Mouse (Mus musculus): ENCODE data around the gene P2rx7. TPM values are rescaled to one million over a fixed set of nuclear protein-coding genes. Genes with fewer than 3 reads are reported as not detected.
"Not testable (repeated sequence)": the region's sequence is repeated elsewhere in the genome, so short reads cannot be mapped to it uniquely, and the experiment has no call there.

P2rx7 gene
- polyA plus RNA-seq, 1 experiment from 2014 or later: 4.0 TPM

DNA sequence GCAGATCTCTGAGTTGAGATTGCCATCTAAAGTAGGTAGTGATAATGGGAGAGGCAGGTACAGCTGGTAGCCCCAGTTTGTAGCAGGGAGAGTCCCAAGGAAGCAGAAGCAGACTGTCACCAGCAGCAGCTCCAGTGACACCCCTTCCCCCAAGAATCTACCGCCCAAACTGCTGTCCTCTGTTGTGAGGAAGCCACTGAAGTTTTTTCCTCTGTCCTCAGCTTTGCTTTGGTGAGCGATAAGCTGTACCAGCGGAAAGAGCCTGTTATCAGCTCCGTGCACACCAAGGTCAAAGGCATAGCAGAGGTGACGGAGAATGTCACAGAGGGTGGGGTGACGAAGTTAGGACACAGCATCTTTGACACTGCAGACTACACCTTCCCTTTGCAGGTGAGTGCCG lies 8.8 kb downstream of the P2rx7 start:
- Histone ChIP-seq H3K27ac (peak overlapping the region; percentile 75), H3K9ac (no peak overlapping the region), H3K4me2 (replicated peaks) (no peak overlapping the region), H3K4me1 (replicated peaks; ENCODE audit: control insufficient read depth, insufficient read depth, low read length) (peaks cover 14% of the 10 kb centered on the region; the same call in 1 of the 2 replicates), H3K36me3 (replicated peaks; ENCODE audit: control insufficient read depth, insufficient read depth) (no peaks in the 10 kb centered on the region), H3K27me3 (ENCODE audit: control insufficient read depth, insufficient read depth, low read length) (no peaks in the 10 kb centered on the region), H3K4me3 (replicated peaks; ENCODE audit: low read length) (no peak overlapping the region), H3K9me3 (ENCODE audit: control insufficient read depth, low read length) (no peaks in the 10 kb centered on the region)
- ATAC-seq (ENCODE audit: low FRiP score) (no peak), DNase-seq (ENCODE audit: low spot score) (no peak)
- WGBS: 80% methylated on average over 7 of the region's 7 CpGs

GRCm38 (mm10) chr5:122653112-122653445 lies 9.4 kb downstream of the P2rx7 start:
- H3K4me2 ChIP-seq (replicated peaks): no peak overlapping the region
- 30% methylated on average over 10 of the region's 10 CpGs for WGBS

GRCm38 (mm10) chr5:122653446-122654267 lies 9.9 kb downstream of the P2rx7 start:
- Histone ChIP-seq H3K36me3 (replicated peaks; ENCODE audit: control insufficient read depth, insufficient read depth) (no peaks in the 10 kb centered on the region), H3K9ac (no peak overlapping the region), H3K4me2 (replicated peaks) (no peak overlapping the region; the same call in 1 of the 2 replicates), H3K4me1 (replicated peaks; ENCODE audit: control insufficient read depth, insufficient read depth, low read length) (peaks cover 14% of the 10 kb centered on the region; the same call in 1 of the 2 replicates), H3K27me3 (ENCODE audit: control insufficient read depth, insufficient read depth, low read length) (no peaks in the 10 kb centered on the region), H3K4me3 (replicated peaks; ENCODE audit: low read length) (no peak overlapping the region), H3K9me3 (ENCODE audit: control insufficient read depth, low read length) (no peaks in the 10 kb centered on the region), H3K27ac (peak overlapping the region; percentile 75)
- ATAC-seq (ENCODE audit: low FRiP score): peak; percentile 71
- WGBS: 17% methylated on average over 15 of the region's 15 CpGs
- peak; percentile 47 for DNase-seq (ENCODE audit: low spot score)

More at GRCm38 (mm10) chr5:122653112-122653445, 9.4 kb downstream of the P2rx7 start:
- H3K9ac ChIP-seq: no peak overlapping the region
- peaks cover 14% of the 10 kb centered on the region; the same call in 1 of the 2 replicates for H3K4me1 ChIP-seq (replicated peaks; ENCODE audit: control insufficient read depth, insufficient read depth, low read length)
- DNase-seq (ENCODE audit: low spot score) (no peak), ATAC-seq (ENCODE audit: low FRiP score) (no peak)
- H3K9me3 ChIP-seq (ENCODE audit: control insufficient read depth, low read length): no peaks in the 10 kb centered on the region
- H3K27me3 ChIP-seq (ENCODE audit: control insufficient read depth, insufficient read depth, low read length): no peaks in the 10 kb centered on the region
- no peaks in the 10 kb centered on the region for H3K36me3 ChIP-seq (replicated peaks; ENCODE audit: control insufficient read depth, insufficient read depth)
- no peak overlapping the region for H3K4me3 ChIP-seq (replicated peaks; ENCODE audit: low read length)
- H3K27ac ChIP-seq: peak overlapping the region; percentile 75

DNA sequence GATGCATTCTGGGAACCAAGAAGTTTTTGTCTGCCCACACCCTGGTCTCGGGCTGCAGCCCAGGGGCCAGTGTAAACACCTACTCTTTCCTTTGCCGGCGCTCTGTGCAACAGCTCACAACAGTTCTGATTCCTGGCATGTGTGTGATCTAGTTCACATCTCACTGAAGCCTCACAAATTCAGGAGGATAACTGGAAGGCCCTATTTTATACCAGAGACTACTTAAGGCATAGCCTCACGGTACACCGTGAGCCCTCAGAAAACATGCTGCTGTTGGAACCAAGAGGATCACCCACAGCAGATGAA lies 10.5 kb downstream of the P2rx7 start:
- H3K4me2 ChIP-seq (replicated peaks): no peak overlapping the region
- peak overlapping the region; percentile 75 for H3K27ac ChIP-seq
- H3K27me3 ChIP-seq (ENCODE audit: control insufficient read depth, insufficient read depth, low read length): no peaks in the 10 kb centered on the region
- ATAC-seq (ENCODE audit: low FRiP score) (peak; percentile 66; the same call in 1 of the 2 replicates), DNase-seq (ENCODE audit: low spot score) (peak; percentile 35)
- no peak overlapping the region for H3K9ac ChIP-seq
- no peak overlapping the region for H3K4me3 ChIP-seq (replicated peaks; ENCODE audit: low read length)
- H3K9me3 ChIP-seq (ENCODE audit: control insufficient read depth, low read length): no peaks in the 10 kb centered on the region
- H3K4me1 ChIP-seq (replicated peaks; ENCODE audit: control insufficient read depth, insufficient read depth, low read length): peaks cover 14% of the 10 kb centered on the region; the same call in 1 of the 2 replicates
- no peaks in the 10 kb centered on the region for H3K36me3 ChIP-seq (replicated peaks; ENCODE audit: control insufficient read depth, insufficient read depth)
- WGBS: 42% methylated on average over 5 of the region's 5 CpGs

DNA sequence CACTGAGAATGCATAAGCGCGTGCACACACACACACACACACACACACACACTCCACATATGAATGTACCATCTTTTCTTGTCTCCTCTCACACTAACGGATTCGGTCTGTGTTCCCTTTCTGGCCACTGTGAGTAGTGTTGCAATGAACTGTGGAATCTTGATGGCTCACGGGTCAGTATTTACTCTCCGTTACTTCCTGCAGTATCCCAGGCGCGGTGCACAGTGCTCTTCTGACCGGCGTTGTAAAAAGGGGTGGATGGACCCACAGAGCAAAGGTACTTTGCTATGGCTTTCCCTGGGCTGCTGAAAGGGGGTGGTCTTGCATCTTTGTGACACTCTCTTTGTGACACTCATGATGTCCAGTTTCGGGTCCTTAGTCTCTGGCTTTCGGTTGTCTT lies 13.1 kb downstream of the P2rx7 start:
- Histone ChIP-seq H3K27ac (no peak overlapping the region), H3K27me3 (ENCODE audit: control insufficient read depth, insufficient read depth, low read length) (no peaks in the 10 kb centered on the region), H3K4me2 (replicated peaks) (no peak overlapping the region), H3K4me3 (replicated peaks; ENCODE audit: low read length) (no peak overlapping the region), H3K9ac (no peak overlapping the region), H3K36me3 (replicated peaks; ENCODE audit: control insufficient read depth, insufficient read depth) (no peaks in the 10 kb centered on the region), H3K4me1 (replicated peaks; ENCODE audit: control insufficient read depth, insufficient read depth, low read length) (peaks cover 14% of the 10 kb centered on the region; the same call in 1 of the 2 replicates), H3K9me3 (ENCODE audit: control insufficient read depth, low read length) (no peaks in the 10 kb centered on the region)
- ATAC-seq (ENCODE audit: low FRiP score) (no peak), DNase-seq (ENCODE audit: low spot score) (no peak)
- WGBS: 95% methylated on average over 12 of the region's 12 CpGs

DNA sequence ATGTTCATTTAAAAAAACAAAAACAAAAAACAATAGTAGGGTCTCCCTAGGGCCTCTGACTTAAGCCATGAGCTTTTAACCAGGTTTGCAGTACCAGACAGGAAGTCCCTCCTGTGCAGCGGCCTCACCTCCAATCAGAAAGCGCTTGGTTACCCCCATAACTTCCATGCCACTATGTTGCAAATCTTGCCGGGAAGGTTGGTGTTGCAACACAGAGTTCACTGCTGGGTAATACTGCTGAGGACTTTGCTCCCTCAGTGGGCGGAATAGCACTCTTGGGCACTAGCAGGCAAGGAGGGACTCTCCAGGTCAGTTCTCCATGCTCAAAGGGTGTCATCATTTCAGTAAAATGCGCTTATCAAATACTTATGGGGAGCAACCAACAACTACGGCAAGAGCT lies 18.8 kb downstream of the P2rx7 start:
- no peak for ATAC-seq (ENCODE audit: low FRiP score)
- Histone ChIP-seq H3K9ac (no peak overlapping the region), H3K4me2 (replicated peaks) (no peak overlapping the region), H3K4me3 (replicated peaks; ENCODE audit: low read length) (no peak overlapping the region), H3K27me3 (ENCODE audit: control insufficient read depth, insufficient read depth, low read length) (no peaks in the 10 kb centered on the region), H3K4me1 (replicated peaks; ENCODE audit: control insufficient read depth, insufficient read depth, low read length) (no peaks in the 10 kb centered on the region), H3K36me3 (replicated peaks; ENCODE audit: control insufficient read depth, insufficient read depth) (no peaks in the 10 kb centered on the region), H3K9me3 (ENCODE audit: control insufficient read depth, low read length) (no peaks in the 10 kb centered on the region), H3K27ac (no peak overlapping the region)
- WGBS: 98% methylated on average over 6 of the region's 6 CpGs
- DNase-seq (ENCODE audit: low spot score): no peak

DNA sequence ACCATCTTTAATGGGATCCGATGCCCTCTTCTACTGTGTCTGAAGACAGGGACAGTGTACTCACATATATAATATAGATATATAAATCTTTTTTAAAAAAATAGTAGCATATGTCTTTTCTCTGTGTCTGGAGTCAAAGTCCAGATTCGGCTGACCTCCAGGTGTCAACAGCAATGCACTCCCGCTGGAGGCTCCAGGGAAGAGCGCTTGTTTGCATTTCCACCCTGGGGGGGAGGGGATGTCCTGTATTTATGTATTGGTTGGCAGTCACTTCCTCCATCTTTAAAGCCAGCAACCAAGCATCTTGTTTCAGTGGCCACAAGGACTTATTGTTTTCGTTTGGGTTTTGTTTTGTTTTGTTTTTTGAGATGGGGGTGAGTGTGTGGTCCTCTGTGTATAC lies 21.3 kb downstream of the P2rx7 start:
- Histone ChIP-seq H3K4me1 (replicated peaks; ENCODE audit: control insufficient read depth, insufficient read depth, low read length) (no peaks in the 10 kb centered on the region), H3K27me3 (ENCODE audit: control insufficient read depth, insufficient read depth, low read length) (no peaks in the 10 kb centered on the region)
- ATAC-seq (ENCODE audit: low FRiP score): no peak

GRCm38 (mm10) chr5:122668981-122669897 lies 25.5 kb downstream of the P2rx7 start:
- no peak for ATAC-seq (ENCODE audit: low FRiP score)
- no peaks in the 10 kb centered on the region for H3K4me1 ChIP-seq (replicated peaks; ENCODE audit: control insufficient read depth, insufficient read depth, low read length)

More for the DNA sequence above, 21.3 kb downstream of the P2rx7 start:
- no peak for DNase-seq (ENCODE audit: low spot score)
- 70% methylated on average over 5 of the region's 5 CpGs for WGBS
- no peaks in the 10 kb centered on the region for H3K36me3 ChIP-seq (replicated peaks; ENCODE audit: control insufficient read depth, insufficient read depth)
- no peaks in the 10 kb centered on the region for H3K9me3 ChIP-seq (ENCODE audit: control insufficient read depth, low read length)
- no peak overlapping the region for H3K27ac ChIP-seq
- no peak overlapping the region for H3K4me3 ChIP-seq (replicated peaks; ENCODE audit: low read length)
- H3K9ac ChIP-seq: no peak overlapping the region
- no peak overlapping the region for H3K4me2 ChIP-seq (replicated peaks)

DNA sequence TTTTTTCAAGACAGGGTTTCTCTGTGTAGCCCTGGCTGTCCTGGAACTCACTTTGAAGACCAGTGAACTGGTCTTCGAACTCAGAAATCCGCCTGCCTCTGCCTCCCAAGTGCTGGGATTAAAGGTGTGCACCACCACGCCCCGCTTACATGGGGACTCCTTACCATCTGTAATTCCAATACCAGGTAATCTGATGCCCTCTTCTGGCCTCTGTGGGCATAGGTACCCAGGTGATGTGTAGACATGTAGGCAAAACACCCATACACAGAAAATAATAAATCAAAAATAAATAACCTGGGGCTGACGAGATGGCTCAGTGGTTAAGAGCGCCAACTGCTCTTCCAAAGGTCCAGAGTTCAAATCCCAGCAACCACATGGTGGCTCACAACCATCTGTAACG lies 27.9 kb downstream of the P2rx7 start:
- not testable (repeated sequence) for H3K27me3 ChIP-seq (ENCODE audit: control insufficient read depth, insufficient read depth, low read length); H3K4me1 ChIP-seq (replicated peaks; ENCODE audit: control insufficient read depth, insufficient read depth, low read length); H3K27ac ChIP-seq; H3K9ac ChIP-seq; H3K36me3 ChIP-seq (replicated peaks; ENCODE audit: control insufficient read depth, insufficient read depth); H3K4me3 ChIP-seq (replicated peaks; ENCODE audit: low read length); ATAC-seq (ENCODE audit: low FRiP score); H3K9me3 ChIP-seq (ENCODE audit: control insufficient read depth, low read length); DNase-seq (ENCODE audit: low spot score); H3K4me2 ChIP-seq (replicated peaks)
- 78% methylated on average over 7 of the region's 7 CpGs for WGBS

More at GRCm38 (mm10) chr5:122668981-122669897, 25.5 kb downstream of the P2rx7 start:
- Histone ChIP-seq H3K27me3 (ENCODE audit: control insufficient read depth, insufficient read depth, low read length) (no peaks in the 10 kb centered on the region), H3K4me2 (replicated peaks) (no peak overlapping the region), H3K9ac (no peak overlapping the region), H3K27ac (no peak overlapping the region), H3K9me3 (ENCODE audit: control insufficient read depth, low read length) (no peaks in the 10 kb centered on the region), H3K36me3 (replicated peaks; ENCODE audit: control insufficient read depth, insufficient read depth) (no peaks in the 10 kb centered on the region), H3K4me3 (replicated peaks; ENCODE audit: low read length) (no peak overlapping the region)
- DNase-seq (ENCODE audit: low spot score): no peak
- WGBS: 81% methylated on average over 15 of the region's 15 CpGs
